Mouse (Mus musculus) right cerebral cortex, adult 2 months (tissue): Measurements from ENCODE around the gene Ank3.

Source experiments
- DNase-seq, 2 experiments: peaks; one replicate each; pipeline ENCODE4 v3.0.0; 2021 to 2022; ENCODE audit warnings: low spot score in 2 of 2

The Ank3 gene

DNA sequence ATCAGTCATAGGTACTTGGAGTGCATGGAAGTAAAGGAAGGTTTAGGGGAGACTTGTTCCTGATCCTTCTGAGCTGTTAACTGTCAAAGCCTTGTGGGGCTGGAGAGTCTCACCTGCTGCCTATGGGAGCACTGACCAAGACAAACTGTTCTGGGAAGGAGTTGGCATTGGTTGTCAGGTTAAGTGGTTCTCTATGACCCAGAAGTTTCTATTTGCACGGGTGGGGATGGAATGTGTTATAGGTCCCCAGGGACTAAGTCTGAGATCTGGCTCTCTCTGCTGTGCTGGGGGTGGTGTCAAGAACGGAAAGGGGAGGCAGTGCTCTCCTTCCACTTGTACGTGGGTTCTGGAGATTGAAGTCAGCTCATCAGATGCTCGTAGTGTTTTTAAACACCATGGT, 6.9 kb downstream of the Ank3 start:
- DNase-seq = no peak

DNA sequence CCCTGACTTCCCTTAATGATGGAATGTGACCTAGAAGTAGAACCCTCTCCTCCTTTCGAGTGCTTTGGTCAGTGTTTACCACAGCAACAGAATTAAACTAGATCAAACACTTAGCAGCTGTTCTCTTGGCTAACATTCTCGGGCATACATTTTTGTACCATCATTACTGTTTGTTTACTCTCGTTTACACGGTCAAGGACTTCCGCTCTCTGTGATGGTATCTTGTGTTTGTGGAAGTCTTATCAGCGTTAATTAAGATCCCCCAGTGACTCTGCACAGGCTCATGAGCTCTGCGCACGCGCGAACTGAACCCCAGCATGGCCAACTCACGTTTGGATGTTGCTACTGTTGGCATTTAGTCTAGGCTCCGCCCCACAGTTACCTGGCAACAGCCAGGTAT, 16.3 kb downstream of the Ank3 start:
- DNase-seq = no peak

DNA sequence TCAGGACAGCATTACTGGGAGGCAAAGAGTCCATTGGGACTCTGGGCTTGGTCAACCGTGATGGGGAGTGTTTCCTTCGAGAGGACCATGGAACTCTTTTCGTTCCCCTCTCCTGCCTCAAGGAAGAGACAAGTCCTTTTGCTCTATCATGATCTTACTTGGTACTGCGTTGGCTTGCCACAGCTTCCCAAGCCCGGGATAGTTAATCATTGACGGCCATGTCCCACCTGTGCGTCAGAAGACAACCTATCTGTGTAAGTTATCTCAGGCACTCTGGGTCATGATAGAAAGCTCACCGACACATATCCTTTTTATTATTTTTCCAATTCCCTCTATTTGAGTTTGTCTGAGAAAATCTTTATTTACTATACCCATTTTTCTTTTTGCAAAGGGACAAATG, 20.1 kb downstream of the Ank3 start:
- no peak for DNase-seq

GRCm38 (mm10) chr10:69420306-69420705, 21.7 kb downstream of the Ank3 start:
- no peak for DNase-seq

DNA sequence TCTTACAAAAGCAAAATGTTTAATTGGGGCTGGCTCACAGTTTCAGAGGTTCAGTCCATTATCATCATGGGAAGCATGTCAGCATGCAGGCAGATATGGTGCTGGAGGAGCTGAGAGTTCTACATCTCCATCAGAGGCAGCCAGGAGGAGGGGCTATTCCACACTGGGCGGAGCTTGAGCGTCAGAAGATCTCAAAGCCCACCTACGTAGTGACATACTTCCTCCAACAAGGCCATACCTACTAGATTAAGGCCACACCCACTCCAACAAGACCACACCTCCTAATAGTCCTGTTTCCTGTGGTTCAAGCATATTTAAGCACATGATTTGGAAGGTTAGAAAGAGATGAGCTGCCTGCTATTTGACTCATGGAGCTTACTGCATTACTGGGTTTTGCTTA, 25.5 kb downstream of the Ank3 start:
- DNase-seq = no peak

- DNase-seq = no peak
Observed at GRCm38 (mm10) chr10:69430138-69430537, 31.6 kb downstream of the Ank3 start.

- no peak for DNase-seq
Observed at GRCm38 (mm10) chr10:69431101-69431500, 32.5 kb downstream of the Ank3 start.

- no peak for DNase-seq
Observed at GRCm38 (mm10) chr10:69435213-69435612, 36.6 kb downstream of the Ank3 start.

DNA sequence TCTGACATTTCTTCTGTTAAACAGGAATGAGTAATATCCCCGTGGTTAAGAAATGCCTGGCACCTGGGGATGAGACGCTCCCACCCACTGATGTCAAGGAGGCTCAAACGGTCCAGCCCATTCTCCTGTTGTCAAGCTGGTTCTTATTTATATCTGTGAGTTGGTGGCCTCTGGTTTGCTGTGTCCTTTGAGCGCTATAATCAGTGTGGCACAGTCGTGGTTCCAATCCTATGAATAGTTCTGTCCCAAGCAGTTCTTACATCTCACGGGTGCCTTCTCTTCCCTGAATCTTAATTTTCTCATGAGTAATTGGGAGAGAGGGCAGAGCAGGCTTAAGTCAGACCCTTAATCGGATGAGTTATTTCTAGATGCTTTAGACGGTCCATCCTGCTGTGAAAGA, 40.9 kb downstream of the Ank3 start:
- DNase-seq = peak in 1 of 2 experiments; percentile 10

DNA sequence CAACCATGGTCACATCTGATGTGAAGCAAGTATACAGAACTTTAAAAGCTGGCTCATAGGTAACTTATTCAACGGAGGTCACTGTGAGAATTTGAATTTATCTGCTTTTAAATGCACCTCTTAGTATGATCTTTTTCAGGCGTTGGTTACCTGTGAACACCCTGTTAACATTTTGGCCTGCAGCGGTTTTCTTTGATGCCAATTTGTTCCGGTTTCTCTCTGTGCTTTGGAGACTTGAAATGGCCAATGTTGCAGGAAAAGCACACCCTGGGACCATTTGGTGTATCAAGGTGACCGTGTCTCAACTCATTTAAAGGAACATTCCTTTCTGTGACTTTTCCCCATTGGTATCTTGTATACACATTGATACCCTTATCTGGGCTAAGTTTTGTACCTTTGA, 46.0 kb downstream of the Ank3 start:
- no peak for DNase-seq

DNA sequence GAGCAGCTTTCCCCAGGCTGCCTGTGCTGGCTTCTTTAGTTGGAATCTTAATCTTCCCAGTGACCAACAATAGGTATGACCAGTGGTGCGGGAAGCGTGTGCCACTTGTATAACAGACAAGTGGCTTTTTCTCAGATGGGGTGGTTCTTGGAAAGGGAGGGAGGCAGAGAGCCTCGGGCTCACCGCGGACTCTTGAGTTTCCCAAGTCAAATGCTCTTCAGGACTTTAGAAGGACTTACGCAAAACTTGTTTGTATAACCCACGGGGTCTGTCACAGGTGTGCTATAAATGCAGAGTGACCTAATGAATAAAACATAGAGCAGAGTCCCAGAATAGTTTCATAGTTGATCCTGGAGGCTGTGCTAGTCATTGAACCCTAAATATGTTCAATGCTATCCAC, 47.4 kb downstream of the Ank3 start:
- DNase-seq = no peak

DNA sequence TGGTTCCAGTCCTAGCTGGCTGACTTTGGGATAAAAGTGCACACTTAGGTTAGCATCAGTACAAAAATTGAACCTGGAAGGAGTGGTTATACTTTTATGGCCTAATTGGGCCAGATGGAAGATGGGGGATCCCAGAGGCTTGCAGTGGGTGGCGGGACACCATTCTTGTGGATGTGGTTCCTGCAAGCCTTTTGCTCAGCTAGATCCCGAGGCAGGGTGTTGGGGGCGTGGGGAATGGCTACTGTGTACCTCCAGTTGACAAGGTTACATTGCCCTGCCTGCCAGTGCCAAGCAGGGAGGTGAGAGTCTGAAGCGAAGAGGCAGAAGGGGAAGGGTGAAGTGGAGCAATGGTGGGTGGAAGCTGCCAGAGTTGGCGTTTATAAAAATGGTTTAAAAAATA, 48.0 kb downstream of the Ank3 start:
- DNase-seq = no peak

DNA sequence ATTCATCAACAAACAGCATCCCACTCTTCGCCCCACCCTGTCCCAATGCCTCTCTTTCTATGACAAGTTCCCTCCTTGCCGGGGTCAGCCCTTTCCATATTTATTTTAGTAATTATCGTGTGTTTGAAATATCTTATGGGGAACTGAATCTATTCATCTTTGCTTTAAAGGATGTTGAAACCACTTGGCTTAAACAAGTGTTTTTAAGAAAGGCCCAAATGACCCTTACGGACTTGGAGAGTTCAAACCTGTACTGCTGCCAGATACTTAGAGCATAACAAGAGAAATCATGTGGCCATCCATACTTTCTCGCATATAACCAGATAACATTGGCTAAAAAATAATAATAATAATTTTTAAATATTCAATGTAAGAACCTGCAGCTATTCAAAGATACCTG, 48.7 kb downstream of the Ank3 start:
- DNase-seq = no peak

- DNase-seq = no peak
Observed at GRCm38 (mm10) chr10:69448174-69448573, 49.6 kb downstream of the Ank3 start.

GRCm38 (mm10) chr10:69451006-69451405, 52.4 kb downstream of the Ank3 start:
- no peak for DNase-seq

DNA sequence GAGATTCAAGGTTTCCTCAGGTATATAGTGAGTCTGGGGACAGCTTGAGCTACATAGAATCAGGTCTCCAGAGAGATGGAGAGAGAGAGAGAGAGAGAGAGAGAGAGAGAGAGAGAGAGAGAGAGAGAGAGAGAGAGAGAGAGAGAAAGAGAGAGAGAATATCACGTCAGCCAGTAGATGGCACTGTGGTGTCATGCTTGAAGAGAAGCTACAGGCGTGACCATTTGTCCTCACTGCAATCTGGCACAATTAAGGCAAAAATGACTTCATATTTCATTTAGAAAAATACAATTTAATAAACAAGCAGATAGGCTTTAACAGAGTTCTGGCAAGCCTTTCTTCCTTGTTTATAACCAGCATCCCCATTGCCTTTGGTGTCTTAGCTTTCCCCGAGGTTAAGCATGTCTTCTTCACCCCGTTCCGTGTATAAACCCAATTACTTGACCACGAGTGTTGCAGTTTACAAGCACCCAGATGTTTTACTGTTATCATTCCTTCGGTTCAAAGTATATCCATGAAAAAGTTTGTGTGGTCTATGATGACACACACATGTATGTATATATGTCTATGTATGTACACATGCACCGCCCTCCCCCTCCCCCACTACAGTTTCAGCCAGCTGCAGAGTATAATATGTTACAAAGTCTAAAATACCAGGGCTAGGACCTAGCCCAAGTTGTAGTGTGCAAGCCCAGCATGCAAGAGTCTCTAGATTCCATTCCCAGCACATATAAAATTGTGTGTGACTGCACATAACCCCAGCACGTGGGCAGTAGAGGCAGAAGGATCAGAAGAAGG, 53.8 kb downstream of the Ank3 start:
- peak; percentile 74 to 81 for DNase-seq

GRCm38 (mm10) chr10:69453531-69453930, 55.0 kb downstream of the Ank3 start:
- no peak for DNase-seq

- DNase-seq = peak in 1 of 2 experiments; percentile 11
Observed at GRCm38 (mm10) chr10:69454480-69454879, 55.9 kb downstream of the Ank3 start.

- DNase-seq = peak in 1 of 2 experiments; percentile 26
Observed at GRCm38 (mm10) chr10:69464826-69465225, 66.3 kb downstream of the Ank3 start.

- DNase-seq = peak; percentile 61 to 66
Observed at GRCm38 (mm10) chr10:69465558-69466200, 67.1 kb downstream of the Ank3 start.

- DNase-seq = peak in 1 of 2 experiments; percentile 20
Observed at GRCm38 (mm10) chr10:69466201-69466585, 67.6 kb downstream of the Ank3 start.

DNA sequence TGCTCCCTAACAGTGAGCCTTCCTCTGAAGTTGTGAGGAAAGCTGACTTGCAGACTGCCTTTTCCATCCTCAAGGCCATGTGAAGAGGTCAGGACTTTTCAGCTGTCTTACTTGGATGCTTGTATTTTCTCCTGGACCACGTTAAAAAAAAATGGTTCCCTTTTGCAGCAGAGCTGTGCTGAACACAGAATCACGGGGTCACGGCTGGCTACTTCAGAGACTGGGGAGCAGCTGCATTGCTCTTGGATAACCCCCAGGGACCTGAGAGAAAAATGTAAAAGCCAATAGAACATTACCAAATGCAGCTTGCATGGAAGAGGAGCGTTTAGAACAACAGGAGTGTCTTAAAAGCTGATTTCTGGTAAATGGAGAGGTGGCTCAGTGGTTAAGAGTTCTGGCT, 68.0 kb downstream of the Ank3 start:
- no peak for DNase-seq

DNA sequence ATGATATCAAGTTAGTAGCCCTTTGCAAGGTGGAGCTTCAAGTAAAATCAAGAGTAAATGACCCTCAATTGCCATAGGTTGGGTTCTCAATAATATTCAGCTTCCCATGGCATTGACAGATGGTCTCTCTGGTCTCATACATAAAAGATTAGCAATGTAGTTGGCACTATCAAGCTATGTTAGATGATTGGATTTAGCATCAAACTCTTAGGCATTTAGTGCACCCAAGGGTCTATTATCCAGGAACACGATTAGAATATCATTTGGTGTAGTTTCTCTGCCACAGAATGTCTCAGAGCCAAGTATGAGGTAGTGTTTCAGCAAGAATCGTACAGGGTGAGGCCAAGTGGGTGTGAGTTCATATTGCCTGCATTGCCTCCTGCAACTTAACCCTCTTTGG, 68.6 kb downstream of the Ank3 start:
- DNase-seq = no peak
